Mouse (Mus musculus): ENCODE data around the gene Cnnm1. TPM values are rescaled to one million over a fixed set of nuclear protein-coding genes. Genes with fewer than 3 reads are reported as not detected.

Cnnm1 gene
- polyA plus RNA-seq (2015; fragmentation: Nextera tagmentation; extraction: Ambion mirVana): 0.50 and 0.70 TPM in 2 replicates

DNA sequence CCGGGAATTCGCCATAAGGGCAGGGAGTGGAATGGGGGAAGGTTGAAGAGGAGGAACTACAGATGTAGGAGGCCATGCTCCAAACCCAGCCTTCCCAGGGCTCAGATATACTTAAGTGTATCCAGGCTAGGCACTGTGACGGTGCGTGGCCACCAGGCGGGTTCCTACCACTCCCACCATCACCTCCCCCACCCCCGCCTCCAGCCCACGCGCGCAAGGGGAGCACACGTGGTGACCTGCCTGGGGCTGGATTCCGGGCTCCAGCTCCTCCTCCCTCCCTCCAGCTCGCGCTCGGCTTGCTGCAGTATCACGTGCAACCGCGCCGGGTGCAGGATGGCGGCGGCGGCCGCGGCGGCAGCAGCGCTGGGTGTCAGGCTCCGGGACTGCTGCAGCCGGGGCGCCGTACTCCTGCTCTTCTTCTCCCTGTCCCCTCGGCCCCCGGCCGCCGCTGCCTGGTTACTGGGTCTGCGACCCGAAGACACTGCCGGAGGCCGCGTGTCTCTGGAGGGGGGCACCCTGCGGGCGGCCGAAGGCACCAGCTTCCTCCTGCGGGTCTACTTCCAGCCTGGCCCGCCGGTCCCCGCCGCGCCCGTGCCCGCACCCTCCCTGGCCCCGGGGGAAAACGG, at the start of gene Cnnm1:
TSS of gene Cnnm1 (plus strand) at position 325 of the 626 bp plus-strand sequence.

DNA sequence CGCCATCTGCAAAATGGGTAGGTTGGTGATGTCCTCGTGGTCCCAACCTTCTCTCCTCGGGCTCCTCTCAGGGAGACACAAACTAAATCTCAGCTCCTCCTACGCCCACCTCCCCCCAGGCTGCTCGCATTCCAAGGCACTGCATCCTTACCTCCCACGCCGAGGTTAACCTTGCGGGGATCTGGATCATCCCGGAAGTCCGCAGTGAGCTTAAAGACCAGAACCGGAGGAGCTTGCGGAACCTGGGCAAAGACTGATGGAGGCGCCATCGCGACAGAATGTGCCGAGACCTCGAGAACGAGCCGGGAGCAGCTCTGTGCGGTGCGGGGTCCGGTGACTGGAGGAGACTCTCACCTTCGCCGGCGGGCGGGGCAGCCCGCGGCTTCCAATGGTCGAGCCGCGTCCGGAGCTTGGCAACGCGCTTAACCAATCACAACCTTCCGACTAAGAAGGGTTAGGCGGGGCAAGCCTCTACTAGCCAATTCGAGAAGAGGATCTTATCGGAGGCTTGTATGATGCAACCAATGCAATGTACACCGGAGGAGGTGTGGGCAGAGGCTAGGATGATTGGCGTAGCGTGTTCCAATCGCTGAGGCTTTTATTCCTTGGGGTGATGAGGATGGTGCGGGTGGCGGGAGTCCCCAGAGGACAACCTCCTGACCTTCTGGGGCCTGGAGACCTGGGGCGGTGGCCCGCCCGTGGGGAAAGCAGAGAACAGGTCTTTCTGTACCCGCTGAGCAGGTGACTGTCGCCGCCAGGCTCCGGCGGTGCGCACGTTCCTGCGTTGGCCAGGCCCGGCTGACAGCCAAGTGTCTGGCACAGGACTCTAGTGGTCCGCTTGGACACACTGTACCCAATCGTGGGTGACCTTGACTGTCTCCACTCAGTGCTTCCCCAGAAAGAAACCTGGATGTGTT, 84.2 kb downstream of the Cnnm1 start, which contains the start of gene Got1:
TSS of gene Got1 (minus strand) at position 419 of the 917 bp plus-strand sequence.

Other genes starting within 250 kb of the Cnnm1 start
- 6.9 and 7.0 TPM in 2 replicates for gene Hpse2, start 52.1 kb upstream of the Cnnm1 start, polyA plus RNA-seq (2015; fragmentation: Nextera tagmentation; extraction: Ambion mirVana)
- gene Got1, start 84.2 kb downstream of the Cnnm1 start, polyA plus RNA-seq (2015; fragmentation: Nextera tagmentation; extraction: Ambion mirVana): 37.5 and 40.2 TPM in 2 replicates
- gene Nkx2-3, start 171.9 kb downstream of the Cnnm1 start, polyA plus RNA-seq (2015; fragmentation: Nextera tagmentation; extraction: Ambion mirVana): 0.27 and 0.28 TPM in 2 replicates
- gene Slc25a28, start 234.4 kb downstream of the Cnnm1 start, polyA plus RNA-seq (2015; fragmentation: Nextera tagmentation; extraction: Ambion mirVana): 9.1 and 9.3 TPM in 2 replicates
- gene Entpd7, start 249.2 kb downstream of the Cnnm1 start, polyA plus RNA-seq (2015; fragmentation: Nextera tagmentation; extraction: Ambion mirVana): 6.7 and 8.5 TPM in 2 replicates